In the genomic region with DNA sequence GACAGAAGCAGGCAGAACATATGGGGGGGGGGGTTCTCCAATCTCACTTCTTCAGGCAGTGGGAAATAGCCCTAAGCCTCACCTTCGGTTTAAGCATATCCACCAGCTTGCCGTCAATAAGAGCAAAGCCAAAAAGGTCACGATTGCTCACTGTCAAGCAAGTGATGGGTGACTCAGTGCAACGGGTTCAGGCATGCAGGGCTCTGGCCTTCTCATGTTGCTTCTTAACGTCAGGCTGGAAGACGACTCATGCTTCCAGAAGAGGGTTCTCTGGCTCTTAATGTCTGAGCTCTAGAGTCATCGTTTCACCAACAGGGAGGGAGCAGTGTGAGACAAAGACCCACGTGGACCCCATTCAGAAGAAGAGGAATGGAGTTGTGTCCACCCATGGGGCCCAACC, we compare ENCODE assay signal across 16 mouse cellular contexts.
"Had no signal": no experiment of that assay in that cellular context is flagged by ENCODE, and none has a peak within 500 bp of the region (broad histone marks: within the 10 kb centered on the region; RNA-seq: fewer than 3 reads in every experiment).

No protein-coding gene starts in this region.

- DNase-seq: kidney, adult 18-20 months; kidney, adult 9 months; kidney, postnatal 14 days; kidney, postnatal 4 days; left cerebral cortex, postnatal 4 days; liver; lung, adult 18-20 months; lung, postnatal 10 days; lung, postnatal 36 days; midbrain, embryonic 14.5 days; right cerebral cortex, adult 18-20 months; right cerebral cortex, postnatal 14 days; right cerebral cortex, postnatal 4 days; thymus, adult 2 months; thymus, postnatal 14 days; thymus, postnatal 4 days had no signal
